Mouse (Mus musculus) liver, adult 2 months (tissue): ENCODE results near the gene Dzip1l.

ENCODE experiments used
- CTCF ChIP-seq: fragments of 200-500 bp; IDR thresholded peaks from 2 replicates; pipeline ENCODE4 v1.5.1; 2011; ENCODE audit warnings: low read depth, low read length, control low read depth
- POLR2A ChIP-seq: fragments of 200-500 bp; IDR thresholded peaks from 2 replicates; pipeline ENCODE4 v1.6.1; 2011; ENCODE audit warnings: low read length, control low read depth; ENCODE audit not compliant: insufficient read depth; ENCODE audit errors: extremely low read depth

DNA sequence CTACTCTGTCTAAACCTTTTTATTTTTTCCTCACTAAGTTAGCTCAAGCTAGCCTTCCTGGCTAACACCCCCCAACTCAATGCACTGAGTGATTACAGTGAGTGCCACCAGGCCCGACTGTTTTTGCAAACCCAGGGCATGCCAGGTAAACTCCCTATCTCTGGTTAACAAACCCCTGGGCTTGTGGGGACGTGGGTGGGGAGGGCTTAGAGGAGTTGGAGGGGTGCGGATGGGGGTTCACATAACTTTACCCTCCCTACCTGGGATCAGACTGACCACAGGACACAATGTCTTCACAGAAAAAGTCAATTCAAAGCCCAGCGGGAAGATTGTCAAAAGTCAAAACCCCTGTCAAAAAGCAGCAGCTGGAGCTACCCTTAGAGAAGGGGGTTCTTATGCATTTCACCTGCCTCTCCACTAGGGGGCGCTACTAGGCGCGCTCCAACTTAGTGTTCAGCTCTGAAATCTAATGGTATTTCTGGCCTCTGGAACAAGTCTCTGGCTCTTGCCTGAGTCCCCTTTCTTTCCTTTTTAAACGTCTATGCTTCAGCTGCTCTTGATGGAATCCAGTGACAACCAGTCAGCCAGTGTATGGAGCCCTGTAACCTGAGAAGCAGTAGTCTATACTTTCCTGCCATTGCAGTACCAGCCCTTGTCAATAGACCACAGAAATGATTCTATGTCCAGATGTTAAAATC lies 41.6 kb upstream of the Dzip1l start:
- TF ChIP-seq CTCF (peak; percentile 73), POLR2A (no peak)
